Mouse (Mus musculus) heart, postnatal 4 days (tissue): ENCODE results near the gene Snph. TPM values are rescaled to one million over a fixed set of nuclear protein-coding genes. Genes with fewer than 3 reads are reported as not detected.
"Not testable (repeated sequence)": the region's sequence is repeated elsewhere in the genome, so short reads cannot be mapped to it uniquely, and the experiment has no call there.

ENCODE experiments used
- DNase-seq: peaks from one replicate; pipeline ENCODE4 v3.0.0; 2021
- total RNA-seq, 2 experiments: library from RNA; stranded (reverse); gene quantifications; 2 replicates each; pipeline ENCODE4 v1.2.3; 2021

Snph gene
- 1 to 10 TPM; 2.2 TPM for total RNA-seq

DNA sequence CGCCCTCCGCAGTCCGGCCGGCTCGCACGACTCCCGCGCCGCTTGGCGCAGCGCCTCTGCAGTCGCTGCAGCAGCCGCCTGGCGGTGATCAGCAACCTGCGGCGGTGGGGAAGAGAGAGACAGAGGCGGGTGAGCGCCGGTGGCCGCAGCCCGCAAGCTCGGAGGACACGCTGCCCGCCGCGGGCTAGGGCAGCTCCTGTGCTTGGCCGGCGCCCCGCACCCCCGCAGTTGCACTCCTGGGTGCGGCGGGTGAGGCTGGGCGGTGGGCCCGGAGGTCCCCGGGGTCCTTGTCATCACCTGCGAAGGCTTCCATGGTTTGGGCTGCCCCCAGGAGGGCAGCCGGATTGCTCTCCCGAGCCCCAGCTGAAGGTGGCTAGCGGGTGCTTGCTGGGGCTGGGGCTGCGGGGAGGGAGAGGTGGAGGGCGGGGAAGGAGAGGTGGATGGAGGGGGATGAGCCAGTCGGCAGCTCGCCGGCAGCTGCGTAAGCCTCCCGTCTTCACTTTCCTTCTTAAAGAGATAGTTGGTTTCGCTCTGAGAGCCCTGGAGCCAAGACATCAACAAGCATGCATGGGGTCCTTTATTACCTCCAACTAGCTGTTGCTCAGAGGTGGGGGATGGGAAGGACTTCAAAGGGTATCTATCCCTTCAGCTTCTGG is at the start of gene Snph:
Gene Snph (minus strand): TSS at position 435 of the 656 bp plus-strand sequence.
- DNase-seq, result peak; percentile 61

DNA sequence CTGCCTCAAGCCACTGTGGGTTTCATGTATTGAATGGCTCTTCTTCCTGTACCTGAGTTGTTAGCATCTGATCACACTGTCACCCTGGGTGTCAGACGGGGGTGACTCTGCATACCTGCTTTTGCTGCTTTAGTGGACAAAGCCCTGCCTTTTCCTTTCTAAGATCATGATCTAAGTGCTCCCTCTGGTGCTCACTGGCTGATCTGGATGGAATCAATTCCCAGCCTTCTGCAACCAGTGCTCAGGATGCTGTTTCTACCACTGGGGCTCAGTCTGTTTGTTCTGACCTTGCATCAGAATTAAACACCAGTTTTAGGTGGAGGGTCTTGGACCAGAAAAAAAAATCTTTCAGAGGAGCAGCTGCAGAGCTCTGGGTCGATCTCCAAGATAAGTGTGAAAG is 43.8 kb upstream of the Snph start:
- no peak for DNase-seq

DNA sequence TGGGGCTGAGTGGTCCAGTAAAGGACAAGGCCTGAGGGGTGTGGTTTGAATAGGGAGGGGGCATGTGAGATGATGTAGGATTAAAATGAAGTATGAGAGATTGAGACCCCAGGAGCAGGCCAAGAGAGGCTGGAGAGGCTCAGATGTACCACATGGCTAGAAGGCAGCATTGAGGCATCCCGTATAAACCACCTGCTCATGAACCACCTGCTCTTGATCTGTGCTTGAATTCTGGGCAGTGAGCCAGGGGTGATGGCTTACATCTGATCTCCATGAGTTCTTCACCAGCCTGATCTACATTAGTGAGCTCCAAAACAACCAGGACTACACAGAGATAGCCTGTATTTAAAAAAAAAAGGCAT is 38.6 kb upstream of the Snph start:
- DNase-seq, result no peak

DNA sequence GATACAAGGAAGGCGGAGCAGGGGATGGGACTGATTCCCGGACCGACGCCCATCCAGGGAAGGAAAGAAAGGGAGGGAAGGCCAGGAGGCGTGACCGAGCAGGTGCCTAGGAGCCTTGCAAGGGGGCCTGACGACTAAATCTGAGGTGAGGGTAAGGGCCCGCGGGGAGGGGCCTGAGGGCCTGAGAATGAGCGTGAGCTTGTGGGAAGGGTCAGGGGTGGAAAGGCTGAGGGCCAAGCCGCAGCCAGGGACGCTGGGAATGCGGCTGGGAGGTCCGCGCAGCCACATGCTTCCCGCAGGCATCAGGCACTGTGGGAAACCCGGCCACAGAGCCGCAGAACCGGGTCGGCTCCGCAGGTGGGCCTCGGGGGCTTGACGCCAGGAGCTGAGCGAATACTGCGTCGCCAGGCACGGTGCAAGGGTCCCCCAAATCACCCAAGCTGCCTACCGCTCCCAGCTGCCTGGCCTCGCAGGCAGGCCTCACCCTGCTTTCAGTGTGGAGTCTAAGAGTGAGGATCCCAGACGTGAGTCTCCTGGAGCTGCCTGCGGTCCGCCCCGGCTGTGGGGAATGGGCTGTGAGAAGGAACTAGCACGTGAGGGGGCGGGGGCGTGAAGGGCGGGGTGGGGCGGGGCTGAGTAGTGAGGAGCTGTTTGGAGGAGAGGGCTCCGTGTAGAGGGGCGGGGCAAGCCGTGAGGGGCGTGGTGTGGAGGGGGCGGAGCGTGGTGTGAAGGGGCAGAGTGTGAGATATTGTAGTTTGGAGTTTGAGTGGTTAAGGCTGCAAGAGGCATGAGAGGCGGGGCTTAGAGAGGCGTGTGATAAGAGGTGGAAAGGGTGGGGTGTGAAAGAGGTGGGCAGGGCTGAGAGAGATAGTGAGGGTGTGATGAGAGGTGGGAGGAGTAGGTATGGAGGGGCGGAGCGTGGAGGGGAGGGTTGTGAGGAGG is 37.9 kb upstream of the Snph start:
- DNase-seq, result no peak

DNA sequence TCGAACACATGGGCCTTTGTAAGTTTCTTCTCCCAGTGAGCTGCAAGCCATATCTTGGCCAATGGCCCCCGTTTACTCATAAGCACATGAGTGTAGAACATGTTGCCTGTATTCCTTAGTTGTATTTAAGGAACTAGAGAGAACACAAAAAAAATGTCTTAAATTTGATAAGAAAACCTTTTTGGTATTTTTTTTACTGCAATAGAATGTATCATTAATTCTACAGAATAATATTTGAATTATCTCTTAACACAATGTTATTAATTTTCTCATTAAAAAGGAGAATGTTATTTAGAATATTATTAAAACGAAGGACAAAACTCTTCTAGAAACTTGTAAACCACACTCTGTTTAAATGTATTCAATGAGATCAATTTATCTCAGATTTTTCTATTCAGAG is 36.0 kb upstream of the Snph start, which contains the start of gene Rad21l:
Gene Rad21l (minus strand): TSS at position 101 of the 400 bp plus-strand sequence.
- no peak for DNase-seq

DNA sequence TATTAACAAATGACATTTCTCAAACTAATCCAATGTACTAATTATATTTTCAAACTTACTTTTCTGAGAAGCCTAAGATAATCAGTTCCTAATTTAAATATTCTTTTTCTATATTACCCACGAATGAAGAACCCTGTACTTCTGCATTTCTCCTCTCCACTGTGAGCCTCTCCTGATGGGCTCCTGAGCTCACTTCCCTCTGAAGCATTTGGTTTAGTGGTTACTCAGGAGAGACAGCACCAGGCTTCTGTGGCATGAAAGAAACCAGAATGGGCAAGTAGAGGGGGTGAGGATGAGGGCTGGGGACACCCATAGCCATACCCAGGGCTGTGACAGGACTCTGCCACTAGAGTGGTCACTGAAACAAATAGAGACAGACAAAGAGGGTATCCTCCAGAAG is 19.7 kb upstream of the Snph start:
- no peak for DNase-seq

DNA sequence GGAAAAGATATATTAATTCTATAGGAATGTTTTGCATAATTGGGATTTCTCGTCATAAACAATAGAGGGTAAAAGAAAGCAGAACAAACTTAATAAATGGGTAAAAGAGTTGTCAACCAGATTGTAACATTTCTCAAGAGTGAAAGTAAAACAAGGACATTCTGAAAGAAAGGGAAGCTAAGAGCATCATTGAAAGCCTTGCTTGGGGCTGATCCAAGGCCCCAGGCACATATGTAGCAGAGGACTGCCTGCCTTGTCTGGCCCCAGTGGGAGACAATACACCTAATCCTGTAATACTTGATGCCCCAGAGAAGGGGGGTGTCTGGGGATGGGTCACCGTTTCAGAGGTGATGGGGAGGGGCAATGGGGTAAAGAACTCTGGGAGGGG is 3.6 kb upstream of the Snph start:
- DNase-seq, result no peak

DNA sequence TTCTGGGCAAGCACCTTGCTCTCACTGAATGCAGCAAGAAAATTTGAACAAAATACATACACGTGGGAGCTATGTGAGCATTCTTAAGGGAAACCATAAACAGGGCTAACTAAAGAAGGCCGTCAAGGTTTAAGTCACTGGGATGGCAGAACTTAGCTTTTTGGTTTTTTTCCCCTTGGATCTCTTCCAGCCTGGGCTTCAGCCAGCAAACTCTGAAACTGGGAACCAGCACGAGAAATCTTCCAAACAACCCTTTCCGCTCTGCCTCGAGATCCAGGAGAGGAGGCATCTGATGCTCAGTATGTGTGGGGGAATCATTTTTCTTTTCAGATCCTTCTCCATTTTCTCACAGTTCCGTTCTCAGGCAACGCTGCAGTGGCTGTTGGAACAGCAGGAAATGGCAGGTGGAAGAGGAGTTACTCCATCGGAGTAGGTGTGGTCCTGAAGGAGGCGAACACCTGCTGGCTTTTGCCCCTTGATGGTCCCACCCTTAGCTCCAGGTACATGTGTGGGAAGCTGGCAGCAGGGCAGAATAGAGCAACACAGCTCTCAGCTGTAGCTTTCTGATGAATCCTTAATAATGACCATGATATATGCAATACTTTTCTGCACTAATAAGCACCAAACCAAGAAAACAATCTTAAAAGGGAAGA is 3.1 kb upstream of the Snph start:
- DNase-seq, result no peak

DNA sequence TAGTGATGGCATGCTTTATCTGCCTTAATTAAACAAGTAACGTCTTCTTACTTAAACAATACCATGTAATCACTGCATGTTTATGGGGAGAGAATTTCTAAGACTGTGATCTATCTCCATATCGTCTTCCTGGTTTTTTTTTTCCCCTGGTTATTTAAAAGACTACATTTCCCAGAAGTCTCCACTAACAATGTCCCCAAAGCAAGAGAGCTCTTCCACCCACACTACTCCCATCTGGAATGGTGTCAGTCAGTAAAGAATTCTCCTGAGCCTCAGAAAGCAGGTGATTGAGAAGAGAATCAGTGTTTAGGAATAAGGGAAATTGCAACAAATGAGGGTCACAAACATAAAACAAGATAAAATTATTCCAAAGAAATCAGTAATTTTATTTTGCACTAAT is 2.5 kb upstream of the Snph start:
- DNase-seq, result no peak

DNA sequence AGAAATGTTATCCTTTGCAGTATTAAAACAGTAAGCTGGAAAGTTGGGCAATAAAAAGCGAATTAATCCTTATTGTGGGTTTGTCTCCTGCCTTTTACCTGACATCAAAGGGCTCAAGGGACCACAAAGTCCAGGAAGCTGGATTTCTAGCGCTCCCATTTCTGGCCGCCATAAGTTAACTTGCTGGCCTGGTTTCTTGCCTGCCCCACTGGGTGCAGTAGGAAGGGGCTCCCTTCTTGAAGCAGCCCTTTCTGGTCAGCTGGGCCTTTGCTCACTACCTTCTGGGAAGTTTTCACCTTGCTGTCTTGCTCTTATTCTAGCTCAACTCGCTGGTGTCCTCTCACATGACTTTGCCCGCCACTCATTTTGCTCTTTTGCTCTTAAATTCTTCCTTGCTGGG is 589 bp upstream of the Snph start:
- DNase-seq, result no peak

DNA sequence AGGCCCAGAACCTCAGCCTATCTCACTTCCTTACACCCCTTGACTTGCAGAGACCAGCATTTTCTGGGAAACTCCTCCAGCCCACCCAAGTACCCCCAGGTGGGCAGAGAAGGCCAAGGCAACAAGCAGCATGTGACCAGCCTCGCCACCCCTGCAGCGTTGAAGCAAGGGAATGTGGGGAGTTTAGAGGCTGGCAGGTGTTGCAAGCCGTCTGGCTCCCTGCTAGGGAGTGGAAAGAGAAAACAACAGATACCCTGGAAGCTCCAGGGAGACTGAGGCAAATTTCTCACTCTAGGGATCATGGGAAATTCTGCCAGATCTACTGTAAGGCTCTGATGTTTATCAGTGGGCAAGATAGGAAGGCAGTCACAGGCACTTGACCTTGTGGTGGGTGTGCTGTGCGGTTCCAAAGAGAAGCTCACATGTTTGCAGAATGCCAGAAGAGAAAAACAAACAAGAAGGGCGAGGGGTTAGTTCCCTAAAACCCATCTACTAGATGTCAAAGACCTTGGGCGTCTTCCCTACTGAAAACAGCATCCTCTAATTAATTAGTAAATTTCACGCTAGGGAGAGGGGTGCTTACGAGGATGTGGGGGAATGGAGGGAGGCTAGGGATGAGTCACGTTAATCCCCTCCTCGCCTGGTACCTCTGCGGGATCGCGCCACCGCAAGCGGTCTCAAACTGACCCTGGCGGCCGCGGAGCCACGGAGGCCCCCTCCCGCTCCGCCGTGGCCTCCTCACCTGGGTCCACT is 811 bp downstream of the Snph start:
- no peak for DNase-seq

DNA sequence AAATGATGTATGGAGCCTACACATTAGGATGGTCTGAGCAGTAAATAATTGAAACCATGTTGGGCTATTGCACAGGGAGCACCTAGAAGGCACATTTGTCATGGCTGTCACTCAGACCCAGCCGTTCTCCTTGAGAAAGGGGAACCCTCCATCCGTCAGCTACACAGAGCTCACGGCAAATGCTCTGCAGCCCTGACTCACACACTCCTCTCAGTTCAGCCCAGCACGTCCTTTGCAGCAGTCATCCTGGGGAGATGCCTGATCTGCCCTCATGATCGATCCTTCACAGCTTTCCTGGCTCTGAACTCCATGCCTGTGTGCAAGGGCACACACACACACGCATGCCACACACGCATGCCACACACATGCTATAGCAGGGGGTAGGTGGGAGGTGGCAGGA is 3.1 kb downstream of the Snph start:
- DNase-seq, result no peak

DNA sequence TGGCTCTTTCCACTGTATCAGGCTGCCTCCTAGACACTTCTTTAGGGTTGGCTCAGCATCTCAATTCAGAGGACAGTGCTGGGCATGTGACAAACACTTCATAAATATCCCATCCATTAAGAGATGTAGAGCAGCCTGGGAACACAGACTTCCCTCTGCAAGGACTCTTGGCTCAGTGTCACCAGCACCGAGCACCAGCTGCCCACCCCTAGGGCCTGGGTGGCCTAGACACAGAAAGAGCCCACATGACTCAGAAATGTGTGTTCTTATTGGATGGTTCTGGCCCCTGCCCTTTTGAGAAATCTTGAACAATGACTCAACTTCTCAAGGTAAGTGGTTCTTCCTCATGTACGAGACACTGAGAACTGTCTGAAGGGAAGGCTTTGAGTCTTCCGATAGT is 4.4 kb downstream of the Snph start:
- DNase-seq, result no peak

DNA sequence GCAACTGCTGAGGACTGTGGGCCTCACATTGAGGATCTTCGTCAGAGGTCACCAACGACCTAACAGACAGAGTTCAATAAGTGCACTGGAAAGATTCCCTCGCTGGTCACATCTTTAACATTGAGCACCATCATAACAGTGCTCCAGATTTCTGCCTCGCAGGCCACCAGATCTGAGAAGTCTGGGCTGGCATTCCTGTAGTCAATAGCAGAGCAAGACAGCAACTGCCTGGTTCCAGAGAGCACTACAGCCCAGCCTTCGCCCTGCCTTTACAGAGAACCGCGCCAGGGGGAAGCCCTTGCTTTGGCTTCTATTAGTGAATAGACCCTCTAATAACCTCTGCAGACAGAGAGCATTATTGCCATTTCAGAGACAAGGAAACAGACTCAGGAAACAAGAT is 6.1 kb downstream of the Snph start:
- no peak for DNase-seq

DNA sequence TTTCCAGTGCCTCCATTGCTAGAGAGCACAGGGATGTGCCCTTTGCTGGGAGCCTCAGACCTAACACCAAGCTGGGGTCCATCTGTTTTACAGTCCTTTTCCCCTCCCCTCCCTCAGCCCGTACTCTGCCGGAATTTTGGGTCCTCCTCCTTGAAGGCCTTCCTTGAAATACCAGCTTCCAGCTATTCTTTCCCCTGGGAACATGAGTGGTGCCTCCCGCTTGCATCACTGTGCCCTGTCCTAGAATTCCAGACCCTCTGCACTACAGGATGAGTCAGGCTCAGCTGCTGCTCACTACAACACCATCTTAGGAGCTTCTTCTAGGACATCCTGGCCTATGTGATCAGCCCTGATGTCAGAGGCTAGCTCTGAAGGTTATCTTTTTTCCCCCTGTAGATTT is 8.6 kb downstream of the Snph start:
- DNase-seq, result no peak

DNA sequence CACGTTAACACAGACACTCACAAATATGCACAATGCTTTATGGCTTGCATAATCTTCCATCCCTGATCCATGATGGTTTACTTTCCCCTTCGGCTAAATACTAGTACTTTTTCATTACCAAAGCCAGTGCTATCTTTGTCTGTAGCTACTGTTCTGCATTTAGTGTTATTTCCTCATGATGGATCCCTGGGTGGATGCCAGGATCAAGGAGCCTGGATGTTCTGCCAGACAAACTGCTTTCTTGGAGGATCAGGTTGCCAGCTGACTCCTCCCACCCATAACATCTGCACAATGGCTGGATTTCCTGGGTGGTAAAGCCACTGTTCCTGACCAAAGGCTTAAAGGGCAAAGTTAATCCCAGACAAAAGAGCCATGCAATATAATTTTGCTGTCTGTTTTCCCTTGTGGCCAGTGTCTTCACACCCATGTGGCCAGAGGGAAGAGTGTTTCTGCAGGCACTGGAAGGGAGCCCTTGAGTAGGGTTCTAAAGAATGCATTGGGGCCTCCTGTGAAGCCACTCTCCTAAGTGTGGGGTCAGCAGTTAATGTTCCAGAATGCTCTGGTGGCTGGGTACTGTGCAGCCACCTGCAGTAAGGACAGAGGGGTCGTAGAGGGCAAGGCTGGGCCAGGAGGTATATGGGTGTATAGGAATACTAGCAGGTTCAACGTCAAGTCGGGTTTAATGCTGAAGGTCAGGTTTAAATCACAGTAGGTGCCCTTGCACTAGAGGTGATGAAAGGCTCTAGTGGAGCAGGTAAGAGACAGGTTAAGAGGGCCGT is 15.7 kb downstream of the Snph start:
- no peak for DNase-seq

DNA sequence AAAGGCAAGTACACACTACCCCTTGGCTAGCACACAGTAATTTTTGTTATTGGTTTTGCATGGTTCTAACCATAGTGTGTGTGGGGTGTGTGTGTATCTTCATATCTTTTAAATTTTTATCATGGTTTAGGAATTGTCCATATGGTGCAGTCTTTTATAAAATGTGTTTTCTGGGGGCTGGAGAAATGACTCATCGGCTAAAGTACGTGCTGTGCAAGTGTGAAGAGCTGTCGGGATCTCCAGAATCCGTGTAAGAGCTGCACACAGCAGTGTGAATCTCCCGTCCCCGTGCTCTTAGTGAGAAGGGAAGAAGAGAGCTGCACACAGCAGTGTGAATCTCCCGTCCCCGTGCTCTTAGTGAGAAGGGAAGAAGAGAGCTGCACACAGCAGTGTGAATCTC is 16.6 kb downstream of the Snph start:
- not testable (repeated sequence) for DNase-seq

DNA sequence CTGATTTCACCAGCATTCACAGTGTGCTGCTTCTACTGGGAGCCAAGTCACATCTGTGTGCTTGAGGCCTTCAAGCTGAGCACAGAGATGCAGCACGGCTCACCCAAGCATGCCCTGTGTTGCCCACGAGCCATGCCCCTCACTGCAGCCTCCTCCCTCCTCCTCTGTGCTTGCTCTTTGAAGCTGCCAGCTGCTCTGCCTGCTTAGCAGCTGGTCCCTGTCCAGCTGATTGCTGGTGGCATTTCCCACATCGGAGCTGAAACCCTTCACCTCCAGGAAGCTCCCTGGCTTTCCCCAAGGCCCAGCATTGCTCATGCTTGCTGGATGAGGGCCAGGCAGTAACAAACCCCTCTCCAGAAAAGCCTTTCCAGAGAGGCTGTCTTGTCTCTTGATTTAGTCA is 22.4 kb downstream of the Snph start:
- no peak for DNase-seq

DNA sequence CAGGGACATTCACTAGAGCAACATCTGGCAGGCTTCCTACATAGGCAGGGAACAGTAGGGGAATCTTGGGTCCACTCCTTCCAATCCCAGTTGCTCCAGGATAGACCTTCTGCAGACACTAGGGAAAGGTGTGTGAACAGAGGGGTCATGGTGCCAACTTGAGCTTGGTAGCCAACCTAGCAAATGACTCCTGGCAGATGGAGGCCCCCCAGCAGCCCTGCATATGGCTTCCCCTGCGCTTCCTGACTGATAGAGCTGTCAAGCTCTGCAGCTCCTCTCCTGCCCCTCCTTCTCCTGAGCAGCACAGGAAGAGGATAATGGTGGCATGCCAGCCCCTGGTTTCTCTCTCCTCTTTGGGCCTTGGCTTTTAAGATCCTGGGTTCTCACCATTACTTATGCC is 24.0 kb downstream of the Snph start:
- DNase-seq, result no peak

DNA sequence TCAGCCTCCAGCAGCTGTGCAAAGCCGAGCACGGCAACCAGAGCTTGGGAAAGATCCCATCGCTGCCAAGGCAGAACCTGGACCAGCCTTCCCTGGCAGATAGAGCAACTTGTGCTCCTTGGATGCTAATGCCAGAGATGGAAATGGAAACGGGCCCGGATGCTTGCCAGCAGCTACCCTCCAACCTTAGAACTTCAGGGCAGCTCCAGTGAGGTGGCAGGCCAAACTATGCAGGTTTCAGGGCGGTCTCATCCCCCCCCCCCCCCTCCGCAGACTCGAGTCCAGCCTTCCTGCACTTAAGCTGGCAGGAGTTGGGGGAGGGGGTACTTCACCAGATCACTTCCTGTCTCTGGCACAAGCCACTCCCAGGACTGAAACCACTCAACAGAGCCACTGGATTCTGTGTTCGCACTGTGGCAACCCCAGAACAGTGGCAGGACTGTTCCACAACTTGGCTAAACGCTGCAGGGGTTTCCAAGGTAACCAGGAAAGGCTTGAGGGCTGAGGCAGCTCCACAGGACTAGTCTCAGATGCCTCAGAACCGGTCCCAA is 26.9 kb downstream of the Snph start:
- no peak for DNase-seq

DNA sequence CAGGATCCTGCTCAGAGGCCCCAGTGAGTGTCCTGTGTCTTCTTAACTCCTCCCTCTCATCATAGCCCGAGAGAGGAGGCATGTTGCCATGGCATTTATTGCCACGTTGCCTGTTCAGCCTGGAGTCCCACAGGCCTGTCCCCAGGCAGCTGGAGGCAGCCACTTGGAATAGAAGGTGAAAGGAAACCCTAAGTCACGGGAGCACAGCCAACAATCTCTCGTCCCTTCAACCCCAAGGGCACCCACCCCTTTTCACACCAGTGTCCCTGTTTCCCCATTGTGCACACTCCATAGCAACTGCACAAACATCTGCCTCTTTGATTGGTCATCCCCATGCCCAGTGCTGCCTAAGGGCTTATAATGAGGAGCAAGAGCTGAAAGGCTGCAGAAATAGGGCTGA is 28.8 kb downstream of the Snph start:
- no peak for DNase-seq

DNA sequence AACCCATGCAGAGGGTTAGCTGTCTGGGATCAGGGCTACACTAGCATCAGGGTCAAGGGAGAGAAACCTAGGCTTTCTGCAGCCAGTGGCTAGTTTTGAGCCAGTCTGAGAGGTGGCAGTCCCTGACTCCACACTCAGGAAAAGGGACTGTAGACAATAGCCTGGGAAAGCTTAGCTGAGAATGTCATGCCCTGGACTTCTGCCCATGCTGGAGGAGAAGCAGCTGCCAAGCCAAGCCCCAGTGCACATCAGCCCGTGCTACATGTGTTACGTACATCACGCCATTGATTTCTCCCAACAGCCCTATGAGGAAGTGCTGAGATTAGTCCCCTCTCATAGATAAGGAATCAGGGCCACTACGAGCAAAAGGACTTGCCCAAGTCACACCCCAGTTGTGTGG is 30.3 kb downstream of the Snph start:
- peak; percentile 46 for DNase-seq
